Mouse (Mus musculus): ENCODE data around the gene Slc2a5.

DNA sequence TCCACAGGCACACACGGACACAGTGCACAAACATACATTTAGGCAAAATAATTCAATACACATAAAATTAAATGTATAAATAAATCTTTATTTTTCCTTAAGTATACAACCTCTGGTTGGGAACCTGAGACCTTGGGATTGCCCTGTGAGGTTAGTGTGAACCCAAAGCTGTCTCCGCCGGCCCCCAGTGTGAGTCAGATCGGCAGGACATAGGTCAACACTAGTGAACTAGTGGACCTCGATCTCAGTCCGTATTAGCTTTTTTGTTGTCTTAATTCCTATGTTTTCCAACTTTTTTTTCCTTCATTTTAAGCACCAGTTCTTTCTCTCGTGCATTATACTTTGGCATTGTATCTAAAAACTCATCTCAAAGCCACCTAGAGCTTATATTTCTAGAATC, 8.8 kb downstream of the Slc2a5 start:
- no peak for TF ChIP-seq CTCF (IDR thresholded peaks at IDR 0.05; ENCODE audit: insufficient read depth, low read length)
- no peak for TF ChIP-seq POLR2A (IDR thresholded peaks at IDR 0.05; ENCODE audit: borderline replicate concordance, extremely low read depth, low read depth, low read length)
